8 mouse cellular contexts compared by ENCODE assay signal in the genomic region with DNA sequence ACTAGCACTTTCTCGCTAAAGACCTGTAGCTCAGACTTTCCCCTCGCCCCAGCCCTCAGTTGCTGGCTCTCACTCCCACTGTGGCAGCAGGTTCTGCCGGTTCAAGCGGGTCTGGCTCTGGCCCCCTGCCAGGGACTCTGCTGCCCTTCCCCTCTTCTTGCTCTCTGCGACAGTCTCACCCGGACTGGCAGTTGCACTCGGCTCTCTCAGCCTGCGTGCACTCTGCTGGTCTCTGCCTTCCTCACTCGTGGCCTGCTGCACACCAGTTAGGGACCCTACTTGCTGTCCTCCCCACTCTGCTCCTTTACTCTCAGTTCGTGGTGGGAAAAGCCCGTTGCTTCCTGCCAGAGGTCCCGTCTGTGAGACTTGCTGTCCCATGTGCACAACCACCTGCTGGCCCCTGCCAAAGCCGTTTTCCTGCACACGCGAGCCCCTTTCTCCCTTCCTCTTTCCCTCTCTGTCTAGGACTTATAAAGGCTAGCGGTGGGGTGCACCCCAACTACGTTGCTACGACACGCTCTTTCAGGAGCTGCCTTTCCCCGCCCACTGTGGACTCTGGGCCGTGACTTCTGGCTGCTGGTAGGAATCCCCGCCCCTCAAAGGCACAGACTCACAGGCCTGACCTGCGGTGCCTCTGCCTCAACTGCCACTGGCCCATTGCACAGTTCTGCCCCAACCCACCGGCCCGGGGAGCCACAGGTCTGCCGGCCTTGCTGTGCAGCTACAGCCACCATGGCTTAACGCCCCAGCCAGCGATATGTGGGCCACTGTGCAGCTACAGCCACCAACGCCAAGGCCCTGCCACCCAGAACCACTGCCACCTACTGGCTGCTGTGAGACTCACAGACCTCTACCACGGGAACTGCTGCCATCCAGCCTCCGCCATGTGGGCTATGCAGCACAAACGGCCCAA. TPM values are rescaled to one million over a fixed set of nuclear protein-coding genes. Genes with fewer than 3 reads are reported as not detected.
DNase-seq lines count a peak whose midpoint lies in the region; ATAC-seq lines count a peak whose summit lies in the region.

No protein-coding gene starts in this region.

- peak overlapping the region; percentile 47 for H3K4me3 ChIP-seq in embryonic facial prominence, embryonic 12.5 days
- H3K4me3 ChIP-seq in limb, embryonic 10.5 days = peak overlapping the region; percentile 58
- H3K4me3 ChIP-seq in midbrain, embryonic 12.5 days = peak overlapping the region; percentile 47

- H3K9ac ChIP-seq in embryonic facial prominence, embryonic 12.5 days = peak overlapping the region; percentile 61
- peak overlapping the region; percentile 50 for H3K9ac ChIP-seq in midbrain, embryonic 12.5 days (replicated peaks)

- 1% methylated on average over 32 of the region's 32 CpGs for WGBS in embryonic facial prominence, embryonic 12.5 days
- 1% methylated on average over 32 of the region's 32 CpGs for WGBS in limb, embryonic 10.5 days
- under 1% methylated on average over 32 of the region's 32 CpGs for WGBS in midbrain, embryonic 12.5 days

- ATAC-seq in embryonic facial prominence, embryonic 12.5 days (ENCODE audit: insufficient number of reproducible peaks, insufficient read depth, low FRiP score, low TSS enrichment) = peak; percentile 82
- ATAC-seq in midbrain, embryonic 12.5 days (ENCODE audit: low FRiP score, low read depth) = peak; percentile 93

- H3K27me3 ChIP-seq in embryonic facial prominence, embryonic 12.5 days = no peaks in the 10 kb centered on the region
- H3K27me3 ChIP-seq in limb, embryonic 10.5 days (ENCODE audit: low read depth, poor library complexity, severe bottlenecking) = no peaks in the 10 kb centered on the region
- peaks cover 4% of the 10 kb centered on the region; the same call in 1 of the 2 replicates for H3K27me3 ChIP-seq in midbrain, embryonic 12.5 days

- H3K9me3 ChIP-seq in embryonic facial prominence, embryonic 12.5 days = no peaks in the 10 kb centered on the region
- no peaks in the 10 kb centered on the region for H3K9me3 ChIP-seq in limb, embryonic 10.5 days (replicated peaks)
- H3K9me3 ChIP-seq in midbrain, embryonic 12.5 days = no peaks in the 10 kb centered on the region

- peaks cover 14% of the 10 kb centered on the region for H3K36me3 ChIP-seq in embryonic facial prominence, embryonic 12.5 days
- H3K36me3 ChIP-seq in limb, embryonic 10.5 days = peaks cover 29% of the 10 kb centered on the region
- peaks cover 15% of the 10 kb centered on the region; the same call in 1 of the 2 replicates for H3K36me3 ChIP-seq in midbrain, embryonic 12.5 days

- DNase-seq in adrenal gland, postnatal 25 days = peak; percentile 83
- peak; percentile 99 for DNase-seq in heart, adult 11 months
- peak; percentile 93 for DNase-seq in kidney, adult 18-20 months
- DNase-seq in limb, embryonic 10.5 days (ENCODE audit: low spot score) = peak; percentile 89
- peak; percentile 69 for DNase-seq in skeletal muscle tissue, adult 2 months (ENCODE audit: low read depth, low spot score)
- no peak for DNase-seq in adipocyte (ENCODE audit: low spot score)

- peak overlapping the region; percentile 78 for H3K4me2 ChIP-seq in embryonic facial prominence, embryonic 12.5 days (replicated peaks)
- H3K4me2 ChIP-seq in midbrain, embryonic 12.5 days (replicated peaks) = peak overlapping the region; percentile 86

- H3K4me1 ChIP-seq in embryonic facial prominence, embryonic 12.5 days = peaks cover 8% of the 10 kb centered on the region; the same call in 1 of the 2 replicates
- peaks cover 12% of the 10 kb centered on the region for H3K4me1 ChIP-seq in limb, embryonic 10.5 days
- peaks cover 11% of the 10 kb centered on the region for H3K4me1 ChIP-seq in midbrain, embryonic 12.5 days

- peak overlapping the region; percentile 38 for H3K27ac ChIP-seq in embryonic facial prominence, embryonic 12.5 days
- peak overlapping the region; percentile 70 for H3K27ac ChIP-seq in limb, embryonic 10.5 days
- no peak overlapping the region for H3K27ac ChIP-seq in midbrain, embryonic 12.5 days (replicated peaks)

RNA-seq across cellular contexts. Expression of gene Zfp810, which starts 20.3 kb away (rescaled TPM):
- total RNA-seq in adrenal gland, postnatal 25 days (2021) = 7.9 and 11.0 TPM in 2 replicates
- 36.4 and 37.4 TPM in 2 replicates for polyA plus RNA-seq in embryonic facial prominence, embryonic 12.5 days (2016; fragmentation: Nextera tagmentation; extraction: Ambion mirVana)
- 23.3 and 36.1 TPM in 2 replicates for polyA plus RNA-seq in limb, embryonic 10.5 days (2016; fragmentation: Nextera tagmentation; extraction: Ambion mirVana)
- 37.3 and 40.5 TPM in 2 replicates for polyA plus RNA-seq in midbrain, embryonic 12.5 days (2016; fragmentation: Nextera tagmentation; extraction: Ambion mirVana)
